Mouse (Mus musculus) urinary bladder, postnatal 14 days (tissue): Measurements from ENCODE around the gene Rhoa.

Experiments used
- DNase-seq: peaks from one replicate; pipeline ENCODE4 v3.0.0; 2021; ENCODE audit warnings: low spot score

The Rhoa gene

DNA sequence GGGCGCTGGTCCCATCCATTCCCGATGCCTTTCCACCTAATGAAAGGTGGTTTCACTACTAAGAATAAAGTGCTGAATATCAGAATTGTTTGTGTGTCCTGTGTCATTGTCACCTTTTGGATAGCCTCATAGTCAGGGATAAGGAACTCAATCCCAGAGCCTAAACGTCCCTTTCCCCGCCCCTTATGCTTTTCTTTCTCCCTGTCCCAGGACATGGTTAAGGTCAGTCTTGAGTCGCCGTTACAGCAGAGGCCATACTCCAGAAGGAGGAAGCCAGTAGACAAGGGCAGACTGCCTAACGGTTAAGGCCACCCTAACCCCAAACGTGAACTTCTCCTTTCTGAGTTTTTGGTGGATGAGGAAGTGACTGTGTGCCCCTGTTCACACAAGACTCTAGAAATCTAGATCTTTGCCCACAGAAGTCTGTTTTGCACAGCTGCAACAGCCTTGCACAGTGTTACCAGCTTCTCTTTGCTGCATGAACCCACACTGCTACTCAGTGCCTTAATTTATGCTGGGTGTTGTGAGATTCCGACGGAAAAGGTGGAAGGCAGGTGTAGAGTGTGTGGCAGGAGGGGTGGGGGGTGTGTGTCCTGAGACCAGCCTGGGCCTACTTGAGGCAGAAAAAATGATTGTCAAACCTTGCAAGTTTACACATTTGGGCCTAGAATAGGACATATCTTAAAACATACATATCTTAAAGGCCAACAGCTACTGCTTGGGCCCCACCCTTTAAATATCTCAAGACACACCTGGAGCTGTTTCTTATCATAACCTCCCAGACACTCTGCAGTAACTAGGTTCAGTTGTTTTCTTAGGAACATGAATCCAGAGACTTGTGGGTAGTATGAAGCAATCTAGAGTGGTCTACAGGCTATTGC, 34.6 kb downstream of the Rhoa start:
- DNase-seq: no peak

DNA sequence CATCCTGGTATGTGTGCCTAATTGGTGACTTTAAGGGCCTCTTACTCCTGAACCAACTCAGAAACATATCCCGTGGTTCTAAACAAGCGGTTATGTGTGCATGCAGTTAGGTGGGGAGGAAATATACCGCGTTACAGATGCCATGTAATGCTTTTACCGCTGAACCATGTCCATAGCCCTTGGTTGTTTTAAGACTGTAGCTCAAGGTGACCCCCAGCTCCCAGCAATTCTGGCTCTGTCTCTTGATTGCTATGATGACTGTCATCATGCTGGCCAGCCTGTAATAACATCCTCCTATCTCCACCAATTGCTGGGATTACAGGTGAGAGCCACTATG, 35.2 kb downstream of the Rhoa start:
- DNase-seq: no peak

- peak; percentile 31 for DNase-seq
Observed at GRCm38 (mm10) chr9:108341801-108342200, 35.9 kb downstream of the Rhoa start.

- DNase-seq: no peak
Observed at GRCm38 (mm10) chr9:108342301-108342831, 36.4 kb downstream of the Rhoa start.

GRCm38 (mm10) chr9:108343331-108343730, 37.4 kb downstream of the Rhoa start:
- no peak for DNase-seq

GRCm38 (mm10) chr9:108343835-108344234, 37.9 kb downstream of the Rhoa start:
- DNase-seq: no peak

GRCm38 (mm10) chr9:108344471-108344870, 38.5 kb downstream of the Rhoa start:
- DNase-seq: no peak

- DNase-seq: no peak
Observed at GRCm38 (mm10) chr9:108347024-108347423, 41.1 kb downstream of the Rhoa start.

GRCm38 (mm10) chr9:108347540-108348289, 41.8 kb downstream of the Rhoa start, which contains the start of gene Usp4:
Gene Usp4 (plus strand): TSS chr9:108347853.
- DNase-seq: peak; percentile 88

DNA sequence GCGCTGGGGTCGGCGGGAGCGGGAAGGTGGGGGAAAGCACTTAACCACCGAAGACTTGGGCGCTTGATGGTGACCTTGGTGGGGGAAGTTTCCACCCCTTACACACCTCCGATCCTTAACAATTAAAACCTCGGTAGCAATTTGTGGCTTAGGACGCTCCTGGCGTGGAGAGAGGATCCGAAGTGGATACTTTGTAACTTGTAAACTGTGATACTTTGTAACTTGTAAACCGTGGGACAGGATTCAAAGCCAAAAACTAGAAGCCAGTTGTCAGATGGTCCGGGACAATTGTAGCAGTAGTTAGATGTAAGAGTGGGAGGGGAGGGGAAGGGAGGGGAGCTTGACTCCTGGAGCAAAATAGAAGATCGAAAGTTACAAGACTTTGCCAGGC, 42.4 kb downstream of the Rhoa start:
- no peak for DNase-seq

DNA sequence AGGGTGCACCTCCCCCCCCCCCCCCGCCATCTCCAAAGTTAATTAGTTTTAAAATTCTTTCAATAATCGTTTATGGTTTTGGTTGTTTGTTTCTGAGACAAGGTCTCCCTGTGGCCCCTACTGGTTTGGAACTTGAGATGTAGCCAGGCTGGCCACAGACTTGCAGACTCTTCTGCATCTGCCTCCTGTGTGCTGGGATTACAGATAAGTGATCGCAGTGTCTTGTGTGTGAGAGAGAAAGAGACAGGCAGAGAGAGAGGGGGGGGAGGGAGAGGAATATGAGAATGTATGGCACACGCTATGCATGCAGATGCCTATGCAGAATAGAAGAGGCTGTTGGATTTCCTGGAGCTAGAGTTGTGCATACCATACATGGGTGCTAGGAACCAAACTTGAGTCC, 43.8 kb downstream of the Rhoa start:
- DNase-seq: no peak

DNA sequence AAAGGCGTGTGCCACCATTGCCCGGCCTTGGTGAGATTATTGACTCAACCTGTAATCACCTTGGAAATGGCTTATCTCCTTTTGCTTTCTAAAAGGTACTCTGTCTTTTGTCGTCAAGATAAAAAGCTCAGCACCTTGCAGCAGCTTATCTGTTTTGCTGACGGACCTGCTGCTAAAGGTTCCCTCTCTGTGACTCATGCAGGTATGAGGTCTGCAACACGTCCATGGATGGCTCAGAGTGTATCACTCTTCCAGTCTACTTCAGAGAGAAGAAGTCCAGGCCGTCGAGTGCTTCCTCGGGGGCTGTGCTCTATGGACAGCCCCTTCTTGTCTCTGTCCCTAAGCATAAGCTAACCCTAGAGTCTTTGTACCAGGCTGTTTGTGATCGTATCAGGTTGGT, 72.3 kb downstream of the Rhoa start:
- DNase-seq: no peak

DNA sequence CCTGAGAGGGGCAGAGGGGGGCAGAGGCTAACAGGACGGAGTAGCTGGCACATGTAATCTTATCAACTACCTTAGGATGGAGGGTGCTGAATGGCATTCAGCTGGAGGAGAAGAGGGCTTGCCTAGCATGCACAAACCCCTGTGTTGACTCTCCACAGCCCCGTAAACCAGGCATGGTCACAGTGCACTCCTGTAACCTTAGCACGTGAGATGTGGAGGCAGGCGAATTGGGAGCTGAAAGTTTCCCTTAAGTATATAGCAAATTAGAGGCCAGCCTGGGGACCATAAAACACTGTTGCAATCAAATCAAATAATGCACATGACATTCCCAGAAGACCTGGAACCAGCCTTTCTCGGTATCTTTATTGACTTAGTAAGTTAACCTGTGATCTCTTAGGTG, 72.8 kb downstream of the Rhoa start:
- DNase-seq: no peak

- DNase-seq: no peak
Observed at GRCm38 (mm10) chr9:108379294-108379693, 73.4 kb downstream of the Rhoa start.

DNA sequence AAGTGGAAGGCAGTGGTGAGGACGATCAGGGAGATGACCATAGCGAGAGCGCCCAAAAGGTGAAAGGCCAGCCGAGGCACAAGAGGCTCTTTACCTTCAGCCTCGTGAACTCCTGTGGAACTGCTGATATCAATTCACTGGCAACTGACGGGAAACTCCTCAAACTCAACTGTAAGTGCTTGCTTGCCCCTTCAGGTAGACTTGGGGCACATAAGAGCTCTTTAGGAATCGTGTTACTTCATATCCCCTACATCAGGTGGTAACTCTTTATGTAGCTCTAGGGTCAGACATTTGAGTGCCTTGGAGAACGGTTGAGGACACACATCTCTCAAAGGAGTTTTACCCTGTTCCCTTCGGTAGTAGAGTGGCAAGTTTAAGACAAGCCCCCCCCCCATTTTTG, 75.5 kb downstream of the Rhoa start:
- DNase-seq: no peak

GRCm38 (mm10) chr9:108385006-108385405, 79.1 kb downstream of the Rhoa start:
- no peak for DNase-seq

- no peak for DNase-seq
Observed at GRCm38 (mm10) chr9:108386816-108387215, 80.9 kb downstream of the Rhoa start.
